Mouse (Mus musculus): ENCODE results near the gene Prdm10. TPM values are rescaled to one million over a fixed set of nuclear protein-coding genes. Genes with fewer than 3 reads are reported as not detected.
A peak's percentile ranks its signal among the peaks of the same experiment; 100 is the strongest.

The Prdm10 gene
- polyA plus RNA-seq, 1 experiment from 2014 or later, result 1.2 TPM

- Histone ChIP-seq H3K4me3 (ENCODE audit: low read depth, low read length) (no peak overlapping the region), H3K4me2 (replicated peaks; ENCODE audit: low read depth, low read length) (no peak overlapping the region), H3K9ac (replicated peaks; ENCODE audit: low read depth) (no peak overlapping the region), H3K27me3 (replicated peaks; ENCODE audit: insufficient read depth, low read length) (no peaks in the 10 kb centered on the region), H3K4me1 (ENCODE audit: insufficient read depth, low read depth, low read length) (peaks cover 4% of the 10 kb centered on the region; the same call in 1 of the 2 replicates), H3K27ac (ENCODE audit: low read length) (no peak overlapping the region), H3K36me3 (ENCODE audit: insufficient read depth, low read length) (no peaks in the 10 kb centered on the region), H3K9me3 (ENCODE audit: low read length) (no peaks in the 10 kb centered on the region)
- DNase-seq (ENCODE audit: low spot score) (no peak), ATAC-seq (no peak)
- TF ChIP-seq EP300 (IDR thresholded peaks at IDR 0.05), result no peak
- no peak for TF ChIP-seq CTCF (IDR thresholded peaks at IDR 0.05)
- 77% methylated on average over 5 of the region's 5 CpGs for WGBS
These were observed 38.6 kb downstream of the Prdm10 start for GRCm38 (mm10) chr9:31318956-31319355.

GRCm38 (mm10) chr9:31320734-31321133 is 40.4 kb downstream of the Prdm10 start:
- H3K27ac ChIP-seq (ENCODE audit: low read length), result no peak overlapping the region
- H3K4me3 ChIP-seq (ENCODE audit: low read depth, low read length), result no peak overlapping the region
- peaks cover 4% of the 10 kb centered on the region; the same call in 1 of the 2 replicates for H3K4me1 ChIP-seq (ENCODE audit: insufficient read depth, low read depth, low read length)
- no peaks in the 10 kb centered on the region for H3K27me3 ChIP-seq (replicated peaks; ENCODE audit: insufficient read depth, low read length)
- H3K36me3 ChIP-seq (ENCODE audit: insufficient read depth, low read length), result no peaks in the 10 kb centered on the region
- ATAC-seq, result no peak
- no peaks in the 10 kb centered on the region for H3K9me3 ChIP-seq (ENCODE audit: low read length)
- no peak overlapping the region for H3K4me2 ChIP-seq (replicated peaks; ENCODE audit: low read depth, low read length)
- DNase-seq (ENCODE audit: low spot score), result peak; percentile 30
- H3K9ac ChIP-seq (replicated peaks; ENCODE audit: low read depth), result no peak overlapping the region
- TF ChIP-seq EP300 (IDR thresholded peaks at IDR 0.05) (no peak), CTCF (IDR thresholded peaks at IDR 0.05) (no peak)
- WGBS, result 16% methylated on average over 1 of the region's 1 CpGs

DNA sequence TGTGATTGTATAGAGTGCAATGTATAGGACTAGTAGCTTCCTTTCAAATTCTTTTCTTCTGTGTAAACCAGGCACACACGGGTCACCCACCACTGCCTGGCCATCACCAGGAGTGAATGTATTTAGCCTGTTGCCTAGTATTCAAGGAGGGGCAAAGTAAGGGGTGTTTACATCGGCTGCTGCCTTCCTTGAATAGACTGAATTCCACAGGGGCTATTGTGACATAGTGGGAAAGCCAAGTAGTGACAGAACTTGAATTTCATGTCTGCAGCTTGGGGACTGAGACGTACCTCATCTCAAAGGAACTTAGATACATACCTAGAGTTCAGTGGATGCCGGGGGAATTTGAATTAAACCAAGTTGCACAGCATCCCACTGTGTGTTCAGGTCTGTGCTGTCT is 41.2 kb downstream of the Prdm10 start:
- H3K27me3 ChIP-seq (replicated peaks; ENCODE audit: insufficient read depth, low read length), result no peaks in the 10 kb centered on the region
- TF ChIP-seq EP300 (IDR thresholded peaks at IDR 0.05) (peak; percentile 84), CTCF (IDR thresholded peaks at IDR 0.05) (no peak)
- no peak overlapping the region for H3K9ac ChIP-seq (replicated peaks; ENCODE audit: low read depth)
- H3K4me3 ChIP-seq (ENCODE audit: low read depth, low read length), result no peak overlapping the region
- peaks cover 4% of the 10 kb centered on the region; the same call in 1 of the 2 replicates for H3K4me1 ChIP-seq (ENCODE audit: insufficient read depth, low read depth, low read length)
- H3K36me3 ChIP-seq (ENCODE audit: insufficient read depth, low read length), result no peaks in the 10 kb centered on the region
- no peaks in the 10 kb centered on the region for H3K9me3 ChIP-seq (ENCODE audit: low read length)
- ATAC-seq, result peak; percentile 88
- peak; percentile 74 for DNase-seq (ENCODE audit: low spot score)
- H3K4me2 ChIP-seq (replicated peaks; ENCODE audit: low read depth, low read length), result no peak overlapping the region
- H3K27ac ChIP-seq (ENCODE audit: low read length), result no peak overlapping the region
- 38% methylated on average over 4 of the region's 4 CpGs for WGBS

GRCm38 (mm10) chr9:31322090-31322489 is 41.8 kb downstream of the Prdm10 start:
- no peaks in the 10 kb centered on the region for H3K36me3 ChIP-seq (ENCODE audit: insufficient read depth, low read length)
- H3K27me3 ChIP-seq (replicated peaks; ENCODE audit: insufficient read depth, low read length), result no peaks in the 10 kb centered on the region
- ATAC-seq (no peak), DNase-seq (ENCODE audit: low spot score) (no peak)
- H3K4me2 ChIP-seq (replicated peaks; ENCODE audit: low read depth, low read length), result no peak overlapping the region
- peaks cover 4% of the 10 kb centered on the region; the same call in 1 of the 2 replicates for H3K4me1 ChIP-seq (ENCODE audit: insufficient read depth, low read depth, low read length)
- TF ChIP-seq CTCF (IDR thresholded peaks at IDR 0.05) (no peak), EP300 (IDR thresholded peaks at IDR 0.05) (no peak)
- no peak overlapping the region for H3K9ac ChIP-seq (replicated peaks; ENCODE audit: low read depth)
- H3K9me3 ChIP-seq (ENCODE audit: low read length), result no peaks in the 10 kb centered on the region
- 49% methylated on average over 5 of the region's 5 CpGs for WGBS
- H3K27ac ChIP-seq (ENCODE audit: low read length), result no peak overlapping the region
- H3K4me3 ChIP-seq (ENCODE audit: low read depth, low read length), result no peak overlapping the region

GRCm38 (mm10) chr9:31330816-31331215 is 50.5 kb downstream of the Prdm10 start:
- TF ChIP-seq CTCF (IDR thresholded peaks at IDR 0.05) (no peak), EP300 (IDR thresholded peaks at IDR 0.05) (no peak)
- Histone ChIP-seq H3K27ac (ENCODE audit: low read length) (no peak overlapping the region), H3K4me3 (ENCODE audit: low read depth, low read length) (no peak overlapping the region), H3K36me3 (ENCODE audit: insufficient read depth, low read length) (no peaks in the 10 kb centered on the region), H3K4me2 (replicated peaks; ENCODE audit: low read depth, low read length) (no peak overlapping the region), H3K9me3 (ENCODE audit: low read length) (no peaks in the 10 kb centered on the region), H3K9ac (replicated peaks; ENCODE audit: low read depth) (no peak overlapping the region), H3K27me3 (replicated peaks; ENCODE audit: insufficient read depth, low read length) (no peaks in the 10 kb centered on the region), H3K4me1 (ENCODE audit: insufficient read depth, low read depth, low read length) (no peaks in the 10 kb centered on the region)
- DNase-seq (ENCODE audit: low spot score), result no peak
- no peak for ATAC-seq
- 80% methylated on average over 3 of the region's 3 CpGs for WGBS

- Histone ChIP-seq H3K36me3 (ENCODE audit: insufficient read depth, low read length) (no peaks in the 10 kb centered on the region), H3K4me3 (ENCODE audit: low read depth, low read length) (no peak overlapping the region), H3K27ac (ENCODE audit: low read length) (no peak overlapping the region), H3K27me3 (replicated peaks; ENCODE audit: insufficient read depth, low read length) (no peaks in the 10 kb centered on the region), H3K4me2 (replicated peaks; ENCODE audit: low read depth, low read length) (no peak overlapping the region), H3K9me3 (ENCODE audit: low read length) (no peaks in the 10 kb centered on the region), H3K9ac (replicated peaks; ENCODE audit: low read depth) (no peak overlapping the region), H3K4me1 (ENCODE audit: insufficient read depth, low read depth, low read length) (no peaks in the 10 kb centered on the region)
- ATAC-seq (no peak), DNase-seq (ENCODE audit: low spot score) (no peak)
- 70% methylated on average over 4 of the region's 4 CpGs for WGBS
- TF ChIP-seq EP300 (IDR thresholded peaks at IDR 0.05), result no peak
- TF ChIP-seq CTCF (IDR thresholded peaks at IDR 0.05), result no peak
These were observed 50.9 kb downstream of the Prdm10 start for GRCm38 (mm10) chr9:31331246-31331645.

GRCm38 (mm10) chr9:31331906-31332305 is 51.6 kb downstream of the Prdm10 start:
- H3K4me1 ChIP-seq (ENCODE audit: insufficient read depth, low read depth, low read length), result no peaks in the 10 kb centered on the region
- no peak overlapping the region for H3K4me3 ChIP-seq (ENCODE audit: low read depth, low read length)
- TF ChIP-seq CTCF (IDR thresholded peaks at IDR 0.05) (peak; percentile 68), EP300 (IDR thresholded peaks at IDR 0.05) (no peak)
- ATAC-seq, result no peak; the same call in 1 of the 2 replicates
- no peaks in the 10 kb centered on the region for H3K9me3 ChIP-seq (ENCODE audit: low read length)
- no peaks in the 10 kb centered on the region for H3K27me3 ChIP-seq (replicated peaks; ENCODE audit: insufficient read depth, low read length)
- 60% methylated on average over 3 of the region's 3 CpGs for WGBS
- H3K27ac ChIP-seq (ENCODE audit: low read length), result no peak overlapping the region
- no peak overlapping the region for H3K9ac ChIP-seq (replicated peaks; ENCODE audit: low read depth)
- no peak overlapping the region for H3K4me2 ChIP-seq (replicated peaks; ENCODE audit: low read depth, low read length)
- H3K36me3 ChIP-seq (ENCODE audit: insufficient read depth, low read length), result no peaks in the 10 kb centered on the region
- DNase-seq (ENCODE audit: low spot score), result peak; percentile 49
